Mouse (Mus musculus) MEL (cell line): ENCODE measurements around the gene Zc3h10.

Experiments used
- CTCF ChIP-seq, 3 experiments: IDR thresholded peaks in 2 of 3; conservative IDR thresholded peaks in 1 of 3; 2 replicates each; pipeline ENCODE4 v1.5.1; 2011 to 2012; ENCODE audit warnings: low read length in 3 of 3, low read depth in 2 of 3, mild to moderate bottlenecking in 2 of 3, improper control_type of control experiment in 1 of 3, inconsistent platforms in 1 of 3, mixed read lengths in 1 of 3, moderate library complexity in 1 of 3; ENCODE audit not compliant: control insufficient read depth in 1 of 3, insufficient read depth in 1 of 3, poor library complexity in 1 of 3, severe bottlenecking in 1 of 3
- ELF1 ChIP-seq: IDR thresholded peaks from 2 replicates; pipeline ENCODE4 v1.6.1; 2014; ENCODE audit warnings: low read depth, mild to moderate bottlenecking, inconsistent platforms, low read length, improper control_type of control experiment, moderate library complexity
- GABPA ChIP-seq: IDR thresholded peaks from 2 replicates; pipeline ENCODE4 v1.6.1; 2012; ENCODE audit warnings: low read depth, mild to moderate bottlenecking, inconsistent platforms, low read length, improper control_type of control experiment, moderate library complexity
- TAL1 ChIP-seq: IDR thresholded peaks from 2 replicates; pipeline ENCODE4 v1.6.1; 2012; ENCODE audit warnings: mild to moderate bottlenecking, inconsistent platforms, low read length, moderate library complexity, mixed read lengths

DNA sequence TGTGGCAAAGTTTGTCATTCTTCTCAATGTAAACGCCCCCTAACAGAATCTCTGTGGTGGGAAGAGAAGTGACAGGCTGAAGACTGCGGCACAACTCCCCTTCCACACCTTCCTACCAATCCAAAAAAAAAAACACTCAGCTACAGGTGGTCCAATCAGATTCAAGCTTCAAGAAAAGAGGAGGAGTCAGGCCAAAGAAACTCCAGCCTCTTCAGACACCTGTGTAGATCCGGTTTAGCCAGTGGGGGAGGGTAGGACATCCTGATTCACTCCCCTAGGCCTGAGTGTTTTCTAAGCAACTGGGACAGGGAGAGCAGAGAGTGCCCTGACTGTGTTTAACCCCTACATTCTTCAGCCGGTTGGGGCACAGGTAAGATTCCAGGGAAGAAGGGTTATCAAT lies 36.8 kb upstream of the Zc3h10 start:
- TF ChIP-seq ELF1 (no peak), CTCF (IDR thresholded peaks at IDR 0.05 in 2 of 3, conservative IDR thresholded peaks at IDR 0.05 in 1 of 3; ENCODE audit: control insufficient read depth in 1 of 3, insufficient read depth in 1 of 3, low read depth in 2 of 3, low read length in 3 of 3, poor library complexity in 1 of 3, severe bottlenecking in 1 of 3) (no peak), GABPA (no peak), TAL1 (no peak)
